Mouse (Mus musculus): ENCODE measurements at regions not wholly inside any gene's neighbourhood (a gene's known extent, or its start where the extent isn't known, plus 50 kb on each side); places are given as distances from the start of the nearest gene placed in this dataset.

- peaks cover 10% of the 10 kb centered on the region for H3K4me1 ChIP-seq
- DNase-seq (ENCODE audit: low spot score) = no peak
- H3K4me3 ChIP-seq = no peak overlapping the region
- peaks cover 9% of the 10 kb centered on the region for H3K27me3 ChIP-seq (ENCODE audit: low read depth, poor library complexity, severe bottlenecking)
- no peaks in the 10 kb centered on the region; the same call in 1 of the 2 replicates for H3K9me3 ChIP-seq (replicated peaks)
- no peaks in the 10 kb centered on the region for H3K36me3 ChIP-seq
- H3K27ac ChIP-seq = no peak overlapping the region
- WGBS = 91% methylated on average over 16 of the region's 16 CpGs
Observed at GRCm38 (mm10) chr2:169065166-169065698, 109.8 kb upstream of the Zfp64 start.

- peaks cover 10% of the 10 kb centered on the region for H3K4me1 ChIP-seq
- H3K9me3 ChIP-seq (replicated peaks) = no peaks in the 10 kb centered on the region
- 9% methylated on average over 11 of the region's 11 CpGs for WGBS
- peaks cover 9% of the 10 kb centered on the region for H3K27me3 ChIP-seq (ENCODE audit: low read depth, poor library complexity, severe bottlenecking)
- peak overlapping the region; percentile 61 for H3K27ac ChIP-seq
- H3K4me3 ChIP-seq = no peak overlapping the region
- DNase-seq (ENCODE audit: low spot score) = peak; percentile 92
- no peaks in the 10 kb centered on the region for H3K36me3 ChIP-seq
Observed at GRCm38 (mm10) chr2:169061520-169061919, 106.1 kb upstream of the Zfp64 start.

GRCm38 (mm10) chr2:169060495-169060894 is 105.1 kb upstream of the Zfp64 start:
- Histone ChIP-seq H3K36me3 (no peaks in the 10 kb centered on the region), H3K27me3 (ENCODE audit: low read depth, poor library complexity, severe bottlenecking) (peaks cover 9% of the 10 kb centered on the region)

GRCm38 (mm10) chr2:169057831-169058230 is 102.4 kb upstream of the Zfp64 start:
- H3K4me3 ChIP-seq = no peak overlapping the region
- H3K9me3 ChIP-seq (replicated peaks) = no peaks in the 10 kb centered on the region
- no peak for DNase-seq (ENCODE audit: low spot score)
- WGBS = 79% methylated on average over 5 of the region's 5 CpGs
- H3K27me3 ChIP-seq (ENCODE audit: low read depth, poor library complexity, severe bottlenecking) = peaks cover 6% of the 10 kb centered on the region
- no peak overlapping the region for H3K27ac ChIP-seq
- peaks cover 10% of the 10 kb centered on the region for H3K4me1 ChIP-seq
- no peaks in the 10 kb centered on the region for H3K36me3 ChIP-seq

More at GRCm38 (mm10) chr2:169060495-169060894, 105.1 kb upstream of the Zfp64 start:
- 63% methylated on average over 13 of the region's 13 CpGs for WGBS
- no peak overlapping the region for H3K27ac ChIP-seq
- H3K4me3 ChIP-seq = no peak overlapping the region
- H3K4me1 ChIP-seq = peaks cover 10% of the 10 kb centered on the region
- no peak for DNase-seq (ENCODE audit: low spot score)
- no peaks in the 10 kb centered on the region for H3K9me3 ChIP-seq (replicated peaks)

- H3K36me3 ChIP-seq = no peaks in the 10 kb centered on the region
- DNase-seq (ENCODE audit: low spot score) = no peak
- no peaks in the 10 kb centered on the region for H3K9me3 ChIP-seq (replicated peaks)
- H3K27me3 ChIP-seq (ENCODE audit: low read depth, poor library complexity, severe bottlenecking) = no peaks in the 10 kb centered on the region
- no peak overlapping the region for H3K27ac ChIP-seq
- H3K4me3 ChIP-seq = no peak overlapping the region
- no peaks in the 10 kb centered on the region; the same call in 1 of the 2 replicates for H3K4me1 ChIP-seq
- 91% methylated on average over 14 of the region's 14 CpGs for WGBS
Observed at GRCm38 (mm10) chr2:169049947-169050346, 94.6 kb upstream of the Zfp64 start.

GRCm38 (mm10) chr2:169041748-169042147 is 86.4 kb upstream of the Zfp64 start:
- Histone ChIP-seq H3K36me3 (no peaks in the 10 kb centered on the region), H3K4me3 (no peak overlapping the region), H3K4me1 (peaks cover 5% of the 10 kb centered on the region; the same call in 1 of the 2 replicates), H3K9me3 (replicated peaks) (0 out of 2 replicates have a peak, but pooled peaks cover 2% of the 10 kb centered on the region), H3K27me3 (ENCODE audit: low read depth, poor library complexity, severe bottlenecking) (no peaks in the 10 kb centered on the region), H3K27ac (no peak overlapping the region)
- WGBS = 82% methylated on average over 2 of the region's 2 CpGs
- no peak for DNase-seq (ENCODE audit: low spot score)

GRCm38 (mm10) chr2:169037975-169038374 is 82.6 kb upstream of the Zfp64 start:
- Histone ChIP-seq H3K4me1 (peaks cover 10% of the 10 kb centered on the region), H3K9me3 (replicated peaks) (0 out of 2 replicates have a peak, but pooled peaks cover 2% of the 10 kb centered on the region), H3K27me3 (ENCODE audit: low read depth, poor library complexity, severe bottlenecking) (no peaks in the 10 kb centered on the region), H3K27ac (peak overlapping the region; percentile 25; the same call in 1 of the 2 replicates), H3K36me3 (no peaks in the 10 kb centered on the region), H3K4me3 (no peak overlapping the region)
- 88% methylated on average over 11 of the region's 11 CpGs for WGBS
- no peak for DNase-seq (ENCODE audit: low spot score)

- Histone ChIP-seq H3K27ac (no peak overlapping the region), H3K36me3 (no peaks in the 10 kb centered on the region), H3K27me3 (ENCODE audit: low read depth, poor library complexity, severe bottlenecking) (no peaks in the 10 kb centered on the region), H3K9me3 (replicated peaks) (0 out of 2 replicates have a peak, but pooled peaks cover 2% of the 10 kb centered on the region), H3K4me3 (no peak overlapping the region), H3K4me1 (peaks cover 14% of the 10 kb centered on the region)
- WGBS = 94% methylated on average over 9 of the region's 9 CpGs
- no peak for DNase-seq (ENCODE audit: low spot score)
Observed at GRCm38 (mm10) chr2:169037519-169037918, 82.1 kb upstream of the Zfp64 start.

GRCm38 (mm10) chr2:169035315-169035714 is 79.9 kb upstream of the Zfp64 start:
- no peaks in the 10 kb centered on the region for H3K27me3 ChIP-seq (ENCODE audit: low read depth, poor library complexity, severe bottlenecking)
- no peak overlapping the region for H3K27ac ChIP-seq
- H3K36me3 ChIP-seq = no peaks in the 10 kb centered on the region
- no peaks in the 10 kb centered on the region for H3K9me3 ChIP-seq (replicated peaks)
- DNase-seq (ENCODE audit: low spot score) = peak; percentile 58
- WGBS = 24% methylated on average over 3 of the region's 3 CpGs
- H3K4me1 ChIP-seq = peaks cover 16% of the 10 kb centered on the region
- H3K4me3 ChIP-seq = no peak overlapping the region

GRCm38 (mm10) chr2:169033997-169034396 is 78.6 kb upstream of the Zfp64 start:
- Histone ChIP-seq H3K4me1 (peaks cover 15% of the 10 kb centered on the region), H3K9me3 (replicated peaks) (no peaks in the 10 kb centered on the region), H3K27me3 (ENCODE audit: low read depth, poor library complexity, severe bottlenecking) (no peaks in the 10 kb centered on the region), H3K27ac (peak overlapping the region; percentile 47; the same call in 1 of the 2 replicates), H3K36me3 (no peaks in the 10 kb centered on the region), H3K4me3 (no peak overlapping the region)
- WGBS = 44% methylated on average over 18 of the region's 18 CpGs
- DNase-seq (ENCODE audit: low spot score) = no peak

- Histone ChIP-seq H3K9me3 (replicated peaks) (no peaks in the 10 kb centered on the region), H3K4me1 (peaks cover 15% of the 10 kb centered on the region), H3K36me3 (no peaks in the 10 kb centered on the region), H3K4me3 (no peak overlapping the region), H3K27ac (peak overlapping the region; percentile 47; the same call in 1 of the 2 replicates), H3K27me3 (ENCODE audit: low read depth, poor library complexity, severe bottlenecking) (no peaks in the 10 kb centered on the region)
- DNase-seq (ENCODE audit: low spot score) = no peak
- WGBS = 60% methylated on average over 3 of the region's 3 CpGs
Observed at GRCm38 (mm10) chr2:169033181-169033580, 77.8 kb upstream of the Zfp64 start.

GRCm38 (mm10) chr2:169028531-169029114 is 73.2 kb upstream of the Zfp64 start:
- Histone ChIP-seq H3K27ac (no peak overlapping the region), H3K4me3 (no peak overlapping the region), H3K9me3 (replicated peaks) (no peaks in the 10 kb centered on the region), H3K27me3 (ENCODE audit: low read depth, poor library complexity, severe bottlenecking) (no peaks in the 10 kb centered on the region), H3K4me1 (peaks cover 10% of the 10 kb centered on the region), H3K36me3 (no peaks in the 10 kb centered on the region)
- WGBS = 62% methylated on average over 9 of the region's 9 CpGs
- no peak for DNase-seq (ENCODE audit: low spot score)

- WGBS = 79% methylated on average over 3 of the region's 3 CpGs
- Histone ChIP-seq H3K4me3 (no peak overlapping the region), H3K9me3 (replicated peaks) (peaks cover 2% of the 10 kb centered on the region; the same call in 1 of the 2 replicates), H3K27ac (no peak overlapping the region), H3K4me1 (peaks cover 6% of the 10 kb centered on the region), H3K36me3 (no peaks in the 10 kb centered on the region), H3K27me3 (ENCODE audit: low read depth, poor library complexity, severe bottlenecking) (no peaks in the 10 kb centered on the region)
- DNase-seq (ENCODE audit: low spot score) = no peak
Observed at GRCm38 (mm10) chr2:169019037-169019436, 63.6 kb upstream of the Zfp64 start.

Measured in limb, embryonic 10.5 days (tissue).